Mouse (Mus musculus) thymus, postnatal 25 days (tissue): ENCODE results near the gene Rasgrp4.

ENCODE experiments used
- DNase-seq: peaks from one replicate; pipeline ENCODE4 v3.0.0; 2022

Rasgrp4 gene

DNA sequence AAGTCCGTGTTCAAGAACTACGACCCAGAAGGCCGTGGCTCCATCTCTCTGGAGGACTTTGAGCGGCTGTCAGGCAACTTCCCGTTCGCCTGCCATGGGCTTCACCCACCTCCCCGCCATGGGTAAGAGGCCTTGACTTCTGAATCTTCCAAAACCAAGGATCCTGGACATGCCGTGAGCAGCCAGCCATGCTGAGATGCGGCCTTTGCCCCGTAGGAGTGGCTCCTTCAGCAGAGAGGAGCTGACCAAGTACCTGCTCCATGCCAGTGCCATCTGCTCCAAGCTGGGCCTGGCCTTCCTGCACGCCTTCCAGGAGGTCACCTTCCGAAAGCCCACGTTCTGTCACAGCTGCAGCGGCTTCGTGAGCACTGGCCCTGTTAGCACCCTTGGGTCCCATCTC is 14.1 kb downstream of the Rasgrp4 start:
- DNase-seq, result no peak

DNA sequence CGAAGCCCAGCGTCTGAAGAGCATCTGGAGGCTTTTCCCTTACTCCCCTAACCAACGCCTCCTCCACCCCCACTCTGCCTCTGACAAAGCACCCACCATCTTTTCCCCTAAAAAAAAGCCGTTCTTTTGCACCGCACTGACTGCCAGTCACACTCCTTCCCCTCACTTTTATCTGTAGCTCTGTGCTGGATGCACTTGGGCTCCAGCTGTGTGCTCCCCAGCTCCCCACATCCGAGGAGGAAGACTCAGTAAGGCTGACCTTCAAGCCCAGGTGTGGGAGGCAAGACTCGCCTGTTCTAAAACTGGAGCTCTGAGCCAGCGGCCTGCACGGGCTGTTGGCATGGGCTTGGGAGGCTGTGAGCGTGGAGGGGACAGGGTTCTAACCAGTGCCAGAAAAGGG is 16.8 kb downstream of the Rasgrp4 start:
- DNase-seq, result no peak

DNA sequence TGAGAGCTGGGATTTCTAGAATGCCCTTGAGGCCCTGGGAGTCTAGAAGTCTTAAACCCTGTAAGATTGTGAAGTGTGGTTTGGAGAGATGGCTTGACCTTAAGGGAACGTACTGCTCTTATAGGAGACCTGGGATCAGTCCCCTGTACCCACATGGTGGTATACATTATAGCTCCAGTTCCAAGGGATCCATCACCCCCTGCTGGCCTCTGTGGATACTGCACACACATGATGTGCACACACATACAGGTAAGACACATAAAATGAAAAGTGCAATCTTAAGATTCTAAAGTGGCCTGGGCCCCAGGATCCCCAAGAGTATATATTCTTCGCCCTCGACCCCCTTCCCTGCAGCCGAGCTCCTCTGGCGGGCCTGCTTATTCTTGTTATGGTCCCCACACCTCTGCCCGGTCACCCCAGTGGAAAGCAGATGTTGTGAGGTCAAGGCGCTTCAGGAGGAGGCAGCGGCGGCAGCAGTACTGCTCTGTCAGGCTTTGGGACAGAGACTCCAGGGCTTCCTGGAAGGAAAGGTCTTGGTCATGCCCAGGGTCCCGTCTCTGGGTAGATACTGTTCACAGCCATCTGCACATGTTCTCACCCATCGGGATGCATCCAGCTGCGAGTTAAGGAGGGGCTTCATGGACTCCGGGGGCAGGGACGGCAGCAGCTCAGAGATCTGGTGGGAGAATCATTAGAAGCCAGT is 19.5 kb downstream of the Rasgrp4 start:
- no peak for DNase-seq

DNA sequence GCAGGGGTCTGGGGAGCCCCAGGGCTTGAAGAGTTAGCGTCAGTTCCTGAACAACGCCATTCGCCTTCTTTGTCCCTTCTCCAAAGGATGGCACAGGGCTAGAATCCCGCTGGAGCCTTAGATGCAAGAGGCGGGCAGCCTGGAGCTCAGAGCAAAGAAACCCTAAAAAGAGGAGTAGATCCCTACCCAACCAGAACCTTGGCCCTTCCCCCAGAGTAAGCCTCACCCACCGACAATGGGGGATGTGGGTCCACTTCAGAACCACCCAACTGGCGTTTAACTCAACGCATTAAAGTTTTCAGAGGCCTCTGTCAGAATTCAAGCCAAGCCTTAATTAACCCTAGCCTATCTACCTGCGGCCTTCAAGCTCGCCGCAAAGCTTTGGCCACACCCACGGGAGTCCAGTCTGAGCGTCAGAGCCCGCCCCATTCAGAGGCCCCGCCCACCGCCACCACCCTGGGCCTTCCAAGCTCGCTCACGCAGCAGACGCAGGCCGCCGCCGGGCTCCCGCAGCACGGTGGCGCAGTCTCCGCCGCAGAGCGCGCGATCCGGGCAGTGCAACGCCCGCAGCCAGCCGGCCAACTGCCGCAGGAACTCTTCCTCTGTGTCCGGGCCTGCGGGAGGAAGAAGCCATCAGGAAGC is 20.7 kb downstream of the Rasgrp4 start:
- peak; percentile 84 for DNase-seq

DNA sequence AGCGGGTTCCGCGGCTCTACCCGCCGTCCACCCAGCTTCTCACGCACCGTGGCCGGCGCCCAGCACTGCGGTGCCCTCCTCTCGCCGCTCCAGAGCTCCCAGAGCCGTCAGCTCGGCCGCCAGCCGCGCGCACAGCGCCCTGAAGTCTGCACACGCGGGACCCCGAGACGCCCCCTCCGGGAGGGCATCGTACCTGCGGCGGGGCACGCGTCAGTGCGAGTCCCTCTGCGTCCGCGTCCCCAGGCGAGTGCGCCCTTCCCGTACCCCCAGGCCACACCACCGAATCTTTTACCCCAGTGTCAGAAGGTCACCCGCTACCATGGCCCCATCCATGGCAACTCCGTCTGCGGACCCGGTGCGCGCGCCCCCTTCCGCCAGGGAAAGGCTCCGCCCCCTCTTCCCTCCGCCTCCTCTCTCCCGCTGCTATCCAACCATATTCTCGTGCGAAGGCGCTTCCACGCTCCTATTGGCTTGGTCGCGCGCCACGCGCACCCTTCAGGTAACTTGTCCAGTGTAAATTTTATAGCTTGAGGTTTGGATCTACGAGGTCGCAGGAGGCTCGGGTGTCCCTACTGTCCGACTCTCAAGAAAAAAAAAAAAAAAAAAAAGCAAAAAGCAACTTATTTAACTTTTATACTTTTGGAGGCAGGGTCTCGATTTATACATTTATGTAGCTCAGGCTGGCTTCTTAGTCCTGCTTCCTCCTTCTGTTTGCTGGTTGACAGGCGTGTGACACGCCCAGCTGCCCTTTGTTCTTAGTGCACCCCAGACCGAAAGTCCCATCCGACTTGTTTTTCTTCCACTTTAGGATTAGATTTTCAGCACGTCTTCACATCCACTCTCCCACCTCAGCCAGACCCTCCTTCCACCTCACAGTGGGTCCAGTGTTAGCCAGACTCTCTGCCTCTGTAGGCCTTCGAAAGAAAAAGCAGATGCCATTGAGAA is 21.5 kb downstream of the Rasgrp4 start, which contains the start of gene Fam98c:
Gene Fam98c, minus strand, starts transcription at position 397 of the 945 bp plus-strand sequence.
- DNase-seq, result peak; percentile 88

DNA sequence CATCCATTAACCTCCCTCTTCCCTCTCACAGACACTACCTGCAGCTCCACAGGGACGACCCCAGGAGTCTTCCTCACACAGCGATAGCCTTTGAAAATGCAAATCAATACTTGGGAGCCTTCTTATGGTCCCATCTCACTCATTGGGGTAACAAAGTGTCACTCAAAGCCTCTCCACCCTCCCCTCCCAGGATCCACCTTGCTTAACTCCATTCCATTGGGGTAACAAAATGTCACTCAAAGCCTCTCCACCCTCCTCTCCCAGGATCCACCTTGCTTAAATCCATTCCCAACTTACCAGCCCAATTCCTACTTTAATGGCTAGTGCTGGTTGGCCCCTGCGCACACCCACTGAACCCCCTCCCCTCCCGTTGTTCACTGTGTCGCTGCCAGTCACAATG is 23.6 kb downstream of the Rasgrp4 start:
- no peak for DNase-seq

DNA sequence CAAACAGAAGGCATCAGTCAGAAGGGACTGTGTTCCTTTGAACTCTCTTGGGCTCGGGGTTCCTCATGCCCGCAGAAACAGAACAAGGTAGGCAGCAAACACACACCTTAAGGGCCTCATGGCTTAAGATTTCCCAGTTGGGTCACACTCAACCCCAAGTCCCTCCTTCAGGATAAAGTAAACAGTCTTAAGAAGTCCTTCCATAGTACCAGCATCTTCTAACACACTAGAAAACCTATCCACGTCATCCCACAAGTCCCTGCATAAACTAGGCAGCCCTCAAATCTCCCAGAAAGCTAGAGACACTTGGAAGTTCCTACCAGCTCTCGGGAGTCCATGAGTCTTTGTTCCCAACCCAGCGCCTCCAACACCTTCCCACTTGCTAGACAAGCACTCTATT is 27.6 kb downstream of the Rasgrp4 start:
- no peak for DNase-seq

DNA sequence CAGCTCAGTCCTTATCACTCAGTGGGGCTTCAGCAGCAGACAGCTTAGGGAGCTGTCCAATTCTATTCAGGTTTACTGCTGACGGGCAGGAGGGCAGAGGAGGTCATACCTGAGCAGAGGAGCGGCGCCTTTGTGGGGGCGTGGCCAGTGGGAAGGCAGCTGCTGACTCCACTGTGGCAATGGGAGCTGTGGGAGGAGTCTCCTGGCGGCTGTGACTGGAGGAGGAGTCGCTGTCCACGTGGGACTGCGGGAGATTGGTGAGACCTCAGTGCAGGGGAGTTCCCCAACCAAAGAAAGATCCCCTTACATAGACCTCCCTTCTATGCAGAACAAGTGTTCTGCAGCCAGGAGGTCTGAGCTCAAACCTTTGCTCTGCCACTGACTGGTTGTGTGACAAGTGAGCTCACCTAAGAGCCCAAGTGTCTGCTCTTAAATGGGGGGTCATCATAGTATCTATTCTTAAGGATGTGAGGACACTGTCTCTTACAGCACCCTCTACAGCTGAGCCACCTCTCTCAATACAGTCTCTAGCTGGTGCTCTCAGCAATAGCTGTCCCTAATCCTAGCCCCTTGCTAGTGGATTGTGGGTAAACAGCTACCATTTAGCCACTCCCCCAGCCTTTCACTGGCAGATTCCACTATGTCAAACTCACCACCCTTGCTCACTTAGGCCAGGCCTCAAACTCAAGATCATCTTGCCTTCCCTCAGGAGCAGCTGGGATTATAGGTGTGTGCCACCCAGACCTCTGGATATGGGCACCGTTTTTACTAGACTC is 28.3 kb downstream of the Rasgrp4 start:
- DNase-seq, result peak; percentile 49

DNA sequence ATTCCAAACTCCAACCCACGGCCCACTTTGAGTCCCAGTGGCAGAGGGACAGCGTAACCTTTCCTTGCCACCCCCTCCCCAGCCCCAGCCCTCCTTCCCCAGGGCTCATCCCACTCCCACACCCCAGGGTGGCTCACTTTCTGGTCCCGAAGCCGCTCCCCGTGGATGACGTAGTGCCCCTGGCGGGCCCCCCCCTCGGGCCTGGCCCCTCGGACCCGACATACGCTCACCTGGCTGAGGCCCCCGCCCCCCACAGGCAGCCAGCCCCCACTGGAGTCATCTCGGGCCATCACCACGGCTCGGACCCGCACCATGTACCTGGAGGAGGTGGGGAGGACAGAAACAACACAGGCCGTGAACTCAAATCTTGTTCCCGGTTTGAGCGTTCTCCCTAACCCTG is 33.0 kb downstream of the Rasgrp4 start:
- DNase-seq, result no peak

DNA sequence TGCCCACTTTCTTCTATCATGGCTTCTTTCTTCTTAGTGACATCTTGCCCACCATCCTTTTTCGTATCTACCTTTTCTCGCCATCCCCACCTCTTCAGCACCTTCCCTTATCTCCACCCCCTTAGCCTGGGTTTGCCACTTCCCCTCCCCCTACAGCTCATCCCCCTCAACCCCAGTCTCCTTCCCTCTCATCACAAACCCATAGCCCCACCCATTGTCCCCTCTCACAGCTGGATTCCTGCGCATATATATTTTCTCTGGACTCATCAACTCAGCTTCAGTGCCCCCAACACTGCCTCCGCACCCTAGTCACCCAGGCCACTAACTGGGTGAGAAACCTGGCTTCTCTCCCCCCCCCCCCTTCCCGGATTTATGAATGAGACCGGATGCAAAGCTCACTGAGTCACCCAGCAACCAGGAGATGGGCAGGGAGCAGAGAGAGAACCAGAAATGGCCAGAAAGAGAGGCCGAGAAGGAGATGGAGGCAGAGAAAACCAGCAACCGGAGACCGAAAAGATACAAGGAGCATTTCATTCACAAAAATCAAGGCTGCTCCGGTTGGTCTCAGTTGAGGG is 33.6 kb downstream of the Rasgrp4 start:
- no peak for DNase-seq

DNA sequence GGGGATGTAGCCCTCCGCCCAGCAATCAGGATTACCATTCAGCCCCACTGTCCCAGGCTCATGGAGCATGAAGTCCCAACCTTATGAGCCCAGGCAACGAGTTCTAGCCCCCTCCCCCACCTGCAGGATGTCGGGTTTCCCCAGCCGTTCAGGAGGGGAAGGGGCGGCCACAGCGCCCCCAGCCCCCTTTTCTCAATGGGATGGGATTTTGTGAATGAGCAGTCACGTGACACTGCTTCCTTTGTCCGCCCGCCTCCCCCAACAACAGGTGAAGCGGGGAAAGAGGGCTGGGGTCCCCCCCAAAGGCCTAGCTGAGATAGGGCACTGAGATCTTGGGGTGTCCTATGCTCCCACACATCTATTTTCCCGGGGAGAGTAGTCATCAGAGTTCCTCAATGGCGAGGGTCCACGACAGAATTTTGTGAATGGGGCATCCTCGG is 34.2 kb downstream of the Rasgrp4 start:
- DNase-seq, result no peak

DNA sequence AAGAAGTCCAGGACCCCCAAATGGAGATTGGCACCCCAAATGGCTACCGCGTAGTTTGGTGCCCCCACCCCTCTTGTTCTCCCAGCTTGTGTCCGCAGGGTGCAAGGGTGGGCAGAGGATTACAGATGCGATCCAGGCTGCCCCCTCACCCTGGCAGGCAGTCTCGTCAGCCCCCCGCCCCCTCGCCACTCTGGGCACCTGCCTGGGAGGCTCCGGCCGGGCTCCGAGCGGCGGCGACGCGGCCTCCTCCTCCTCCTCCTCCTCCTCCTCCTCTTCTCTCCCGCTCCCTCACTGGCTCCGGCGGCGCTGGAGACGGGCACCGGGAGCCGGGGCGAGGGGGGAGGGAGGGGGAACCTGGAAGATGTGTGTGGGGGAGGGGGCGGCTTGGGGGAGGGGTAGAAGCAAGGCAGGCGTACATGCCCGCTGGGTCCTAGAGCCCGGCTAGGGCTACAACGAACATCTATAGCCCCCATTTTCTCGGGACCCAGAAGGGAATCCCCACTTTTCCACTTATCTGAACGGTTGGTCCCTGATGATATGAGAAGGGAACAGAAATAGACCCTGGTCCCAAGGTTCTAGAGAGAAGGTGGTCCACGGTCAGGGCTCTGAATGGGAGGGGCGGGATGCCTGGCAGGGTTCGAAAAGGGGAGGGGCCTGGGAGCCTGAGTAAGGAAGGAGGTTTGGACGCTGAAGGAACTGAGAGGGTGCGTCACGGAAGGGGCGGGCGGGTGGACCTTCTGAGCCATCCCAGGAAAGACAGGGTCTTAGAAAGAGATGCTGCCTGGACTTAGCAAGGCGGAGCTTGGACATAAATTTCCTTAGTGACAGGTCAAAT is 34.8 kb downstream of the Rasgrp4 start:
- DNase-seq, result peak; percentile 25

DNA sequence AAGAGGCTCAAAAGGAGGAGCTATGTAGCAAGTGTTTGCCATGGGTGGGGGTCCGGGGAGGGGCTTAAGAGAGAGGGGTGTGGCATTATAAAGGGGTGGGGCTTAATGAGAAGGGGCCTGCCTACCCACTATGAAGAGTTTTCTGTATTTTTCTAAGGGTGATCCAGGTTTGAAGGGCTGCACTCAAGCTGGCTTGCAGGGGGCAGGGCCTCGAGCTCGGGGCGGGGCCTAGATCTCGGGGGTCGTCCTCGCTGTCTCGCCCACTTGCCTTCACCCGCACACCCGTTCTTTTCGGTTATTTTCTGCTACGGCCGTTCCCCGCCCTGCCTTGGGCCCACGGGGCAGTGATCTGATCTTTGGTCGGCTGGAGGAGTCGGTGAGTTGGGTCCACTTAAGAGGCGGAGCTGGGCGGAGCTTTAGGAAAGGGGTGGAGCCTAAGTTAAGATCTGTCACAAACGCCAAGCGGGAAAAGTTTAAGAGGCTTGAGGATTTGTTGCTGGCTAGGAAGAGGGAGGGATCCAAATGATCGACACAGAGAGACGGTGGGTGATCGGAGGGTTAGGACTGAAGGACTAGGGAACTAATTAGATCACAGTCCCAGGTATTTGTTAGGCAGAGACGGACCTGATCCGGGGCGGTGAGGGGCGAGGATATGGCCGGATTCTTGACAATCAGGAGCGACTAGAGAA is 35.6 kb downstream of the Rasgrp4 start, which contains the start of the genes Ggn and Spred3:
Gene Ggn, plus strand, starts transcription at position 145 of the 689 bp plus-strand sequence.
Gene Spred3, minus strand, starts transcription at position 346 of the 689 bp plus-strand sequence.
- DNase-seq, result no peak

DNA sequence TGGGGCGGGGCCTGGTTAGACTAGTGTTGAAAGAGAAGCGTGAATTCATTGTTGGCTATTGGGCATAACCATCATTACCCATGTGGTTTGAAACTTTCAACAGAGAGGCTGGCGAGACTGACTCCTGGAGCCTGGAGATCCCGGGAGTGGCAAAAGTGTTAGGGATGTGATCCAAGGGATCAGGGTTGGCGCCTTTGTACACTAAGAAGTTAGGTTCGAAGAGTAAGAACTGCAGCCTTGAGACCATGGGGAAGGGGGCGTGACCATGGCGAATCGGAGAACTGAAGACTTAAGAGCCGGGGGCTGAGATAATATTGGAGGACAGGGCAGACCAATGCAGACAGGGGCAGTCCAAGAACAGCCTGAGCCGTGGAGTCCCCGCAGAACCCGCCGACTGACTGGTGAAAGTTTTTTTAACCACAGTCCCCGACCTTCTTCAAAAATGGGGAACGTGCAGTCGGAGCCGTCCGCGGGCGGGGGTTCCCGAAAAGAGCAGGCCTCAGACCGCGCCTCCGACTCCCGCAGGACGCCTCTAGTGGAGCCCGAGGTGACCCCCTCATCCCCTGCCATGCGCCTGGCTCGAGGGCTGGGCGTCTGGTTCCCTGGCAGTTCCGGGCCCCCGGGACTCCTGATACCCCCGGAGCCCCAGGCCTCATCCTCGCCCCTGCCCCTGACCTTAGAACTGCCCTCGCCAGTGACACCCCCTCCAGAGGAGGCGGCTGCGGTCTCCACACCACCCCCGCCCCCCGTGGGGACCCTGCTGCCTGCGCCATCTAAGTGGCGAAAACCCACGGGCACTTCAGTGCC is 36.3 kb downstream of the Rasgrp4 start:
- DNase-seq, result no peak

DNA sequence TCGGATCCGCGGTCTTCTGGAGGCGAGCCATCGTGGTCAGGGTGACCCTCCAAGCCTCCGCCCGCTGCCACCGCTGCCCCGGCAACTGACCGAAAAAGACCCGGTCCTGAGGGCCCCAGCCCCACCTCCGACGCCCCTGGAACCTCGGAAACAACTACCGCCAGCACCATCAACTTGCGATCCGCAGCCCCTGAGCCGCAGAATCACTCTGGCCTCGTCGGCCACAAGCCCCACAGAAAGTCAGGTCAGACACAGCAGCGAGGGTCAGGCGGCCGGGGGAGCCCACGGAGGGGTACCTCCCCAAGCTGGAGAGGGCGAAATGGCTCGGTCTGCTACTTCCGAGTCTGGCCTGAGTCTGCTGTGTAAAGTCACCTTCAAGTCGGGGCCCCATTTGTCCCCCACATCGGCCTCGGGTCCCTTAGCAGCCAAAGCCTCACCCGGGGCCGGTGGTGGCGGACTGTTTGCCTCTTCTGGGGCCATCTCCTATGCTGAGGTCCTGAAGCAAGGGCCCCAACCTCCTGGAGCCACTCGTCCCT is 37.0 kb downstream of the Rasgrp4 start:
- DNase-seq, result no peak

DNA sequence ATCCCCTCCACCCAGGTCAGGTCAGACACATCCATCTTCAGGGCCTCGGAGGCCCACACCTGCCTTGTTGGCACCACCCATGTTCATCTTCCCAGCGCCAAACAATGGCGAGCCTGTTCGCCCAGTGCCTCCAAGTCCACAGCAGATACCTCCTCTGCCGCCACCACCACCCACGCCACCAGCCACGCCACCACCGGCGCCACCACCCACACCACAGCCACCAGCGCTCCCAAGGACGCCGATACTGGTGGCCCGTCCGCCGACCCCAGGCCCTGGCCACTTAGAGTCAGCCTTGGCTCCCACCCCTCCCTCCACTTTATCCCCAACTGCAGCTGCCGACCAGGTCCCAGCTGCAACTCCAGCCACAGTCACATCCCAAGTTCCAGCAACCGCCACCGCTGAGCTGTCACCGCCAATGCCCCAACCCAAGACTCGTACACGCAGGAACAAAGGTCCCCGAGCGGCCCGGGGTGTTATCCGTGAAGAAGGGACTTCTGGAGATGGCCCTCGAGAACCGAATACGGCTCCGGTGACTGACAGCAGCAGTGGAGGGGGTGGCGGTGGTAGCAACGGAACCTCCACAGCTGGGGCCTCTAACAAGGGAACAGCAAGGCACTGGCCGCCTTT is 37.9 kb downstream of the Rasgrp4 start:
- DNase-seq, result no peak

DNA sequence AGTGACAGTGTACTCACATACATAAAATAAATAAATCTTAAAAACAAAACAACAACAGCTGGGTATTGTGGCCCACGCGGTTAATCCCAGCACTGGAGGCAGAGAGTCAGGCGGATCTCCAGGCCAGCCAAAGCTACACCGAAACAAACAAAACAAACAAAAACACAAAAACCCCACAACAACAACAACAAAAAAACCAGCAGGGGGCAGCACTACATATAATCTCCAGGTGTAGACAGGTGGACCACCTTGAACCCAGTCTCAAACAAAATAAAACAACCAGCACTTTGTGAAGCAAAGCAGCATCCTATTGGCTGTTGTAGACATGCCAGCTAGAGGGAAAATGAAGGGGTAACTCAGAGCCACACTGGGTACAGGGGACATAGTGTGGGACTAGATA is 43.5 kb downstream of the Rasgrp4 start:
- no peak for DNase-seq

DNA sequence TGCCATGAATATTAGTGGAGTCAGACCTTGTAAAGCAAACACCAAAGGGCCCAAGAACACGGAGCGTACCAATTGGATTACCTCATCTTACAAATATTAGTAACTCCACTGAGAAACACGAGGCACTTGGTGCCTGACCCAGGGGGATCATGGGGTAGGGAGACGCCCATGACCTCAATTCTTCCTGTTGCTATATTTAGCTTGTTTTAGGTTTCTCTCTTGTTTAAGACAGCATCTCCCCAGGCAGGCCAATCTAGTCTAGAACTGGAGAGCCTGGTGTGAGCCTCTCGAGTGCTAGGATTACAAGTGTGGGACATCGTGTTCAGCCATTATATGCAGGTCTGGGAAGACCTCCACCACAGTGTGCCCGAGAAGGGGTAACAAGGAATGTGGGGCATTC is 44.7 kb downstream of the Rasgrp4 start:
- no peak for DNase-seq
